Mouse (Mus musculus) cerebellum, adult 2 months (tissue): ENCODE measurements around the gene Scd2. TPM values are rescaled to one million over a fixed set of nuclear protein-coding genes. Genes with fewer than 3 reads are reported as not detected.
A peak's percentile ranks its signal among the peaks of the same experiment; 100 is the strongest.
"Not testable (repeated sequence)": the region's sequence is repeated elsewhere in the genome, so short reads cannot be mapped to it uniquely, and the experiment has no call there.

Experiments used
- DNase-seq, 2 experiments: peaks; one replicate each; pipeline ENCODE4 v3.0.0; 2021
- H3K27ac ChIP-seq: fragments of 200-500 bp; 2 replicates; pipeline ENCODE4 v1.5.1; 2012; ENCODE audit warnings: low read length, control low read depth, inconsistent platforms; ENCODE audit not compliant: insufficient read depth
- H3K27me3 ChIP-seq: fragments of 200-500 bp; 2 replicates; pipeline ENCODE4 v1.6.1; 2012; ENCODE audit warnings: inconsistent platforms, mild to moderate bottlenecking, low read length, moderate library complexity; ENCODE audit not compliant: control insufficient read depth, insufficient read depth
- H3K4me1 ChIP-seq: fragments of 200-500 bp; 2 replicates; pipeline ENCODE4 v1.6.1; 2011; ENCODE audit warnings: low read length; ENCODE audit not compliant: control insufficient read depth, insufficient read depth
- H3K4me3 ChIP-seq: fragments of 200-500 bp; replicated peaks from 2 replicates; pipeline ENCODE3; 2011; ENCODE audit warnings: mild to moderate bottlenecking, low read depth, low read length, control low read depth; ENCODE audit not compliant: insufficient read depth
- CTCF ChIP-seq: fragments of 200-500 bp; IDR thresholded peaks from 2 replicates; pipeline ENCODE4 v1.5.1; 2011; ENCODE audit warnings: low read depth, mild to moderate bottlenecking, control low read depth, low read length, moderate library complexity, borderline replicate concordance; ENCODE audit not compliant: insufficient read depth
- POLR2A ChIP-seq: fragments of 200-500 bp; IDR thresholded peaks from 2 replicates; pipeline ENCODE4 v1.6.1; 2011; ENCODE audit warnings: low read length, control low read depth, borderline replicate concordance; ENCODE audit not compliant: insufficient read depth
- WGBS: fragments of 180-500 bp; shearing (Covaris S2); methylation state at CpG from one replicate; pipeline ENCODE4 v1.1.7; 2018; 5-methylcytosine and 5-hydroxymethylcytosine counted together
- polyA plus RNA-seq: library from polyadenylated mRNA; depleted of rRNA; stranded (reverse); fragments of >200 nt; gene quantifications from 2 replicates; pipeline ENCODE4 v1.2.3, GENCODE M21; 2012; rRNA removed

The Scd2 gene
- 695 and 743 TPM in 2 replicates for polyA plus RNA-seq

GRCm38 (mm10) chr19:44292941-44293768 lies at the start of gene Scd2:
Gene Scd2 (plus strand): TSS chr19:44293674.
- Histone ChIP-seq H3K4me3 (peak within 1 kb of the TSS; percentile 93), H3K27me3 (no peaks in the 10 kb centered on the region), H3K27ac (peak within 1 kb of the TSS; percentile 98), H3K4me1 (peaks cover 21% of the 10 kb centered on the region)
- no peak for DNase-seq
- WGBS = 2% methylated on average over 21 of the region's 21 CpGs
- TF ChIP-seq POLR2A (no peak), CTCF (no peak)

- TF ChIP-seq CTCF = peak; percentile 36; the same call in 1 of the 2 replicates
- TF ChIP-seq POLR2A = no peak
- WGBS = under 1% methylated on average over 5 of the region's 5 CpGs
- peaks cover 5% of the 10 kb centered on the region for H3K4me1 ChIP-seq
- DNase-seq = peak; percentile 34 to 68
- H3K4me3 ChIP-seq = peak overlapping the region; percentile 29
- no peaks in the 10 kb centered on the region for H3K27me3 ChIP-seq
- H3K27ac ChIP-seq = no peak overlapping the region
Observed at GRCm38 (mm10) chr19:44245761-44246171, 47.7 kb upstream of the Scd2 start.

GRCm38 (mm10) chr19:44246341-44246911 lies 47.0 kb upstream of the Scd2 start:
- peaks cover 5% of the 10 kb centered on the region for H3K4me1 ChIP-seq
- TF ChIP-seq CTCF (no peak), POLR2A (no peak)
- H3K27ac ChIP-seq = peak overlapping the region; percentile 36; the same call in 1 of the 2 replicates
- WGBS = 56% methylated on average over 11 of the region's 11 CpGs
- no peak for DNase-seq
- H3K27me3 ChIP-seq = no peaks in the 10 kb centered on the region
- H3K4me3 ChIP-seq = peak overlapping the region; percentile 9

- peak; percentile 51 to 54 for DNase-seq
- Histone ChIP-seq H3K27me3 (no peaks in the 10 kb centered on the region), H3K27ac (peak overlapping the region; percentile 76), H3K4me3 (peak overlapping the region; percentile 55), H3K4me1 (peaks cover 5% of the 10 kb centered on the region)
- TF ChIP-seq POLR2A (no peak), CTCF (no peak)
- WGBS = 2% methylated on average over 25 of the region's 25 CpGs
Observed at GRCm38 (mm10) chr19:44247281-44248080, 46.0 kb upstream of the Scd2 start.

GRCm38 (mm10) chr19:44248081-44248853 lies 45.2 kb upstream of the Scd2 start:
- peak; percentile 94 to 97 for DNase-seq

GRCm38 (mm10) chr19:44248854-44249351 lies 44.6 kb upstream of the Scd2 start:
- no peak overlapping the region for H3K4me3 ChIP-seq
- no peak for DNase-seq
- H3K27me3 ChIP-seq = no peaks in the 10 kb centered on the region
- 72% methylated on average over 11 of the region's 11 CpGs for WGBS
- TF ChIP-seq POLR2A = no peak
- no peak for TF ChIP-seq CTCF
- peaks cover 5% of the 10 kb centered on the region for H3K4me1 ChIP-seq
- H3K27ac ChIP-seq = peak overlapping the region; percentile 64; the same call in 1 of the 2 replicates

More at GRCm38 (mm10) chr19:44248081-44248853, 45.2 kb upstream of the Scd2 start:
- Histone ChIP-seq H3K4me3 (peak overlapping the region; percentile 55), H3K4me1 (peaks cover 5% of the 10 kb centered on the region), H3K27me3 (no peaks in the 10 kb centered on the region), H3K27ac (peak overlapping the region; percentile 76)
- 4% methylated on average over 36 of the region's 36 CpGs for WGBS
- TF ChIP-seq CTCF = no peak
- TF ChIP-seq POLR2A = peak; percentile 76

- not testable (repeated sequence) for DNase-seq, H3K4me1 ChIP-seq, H3K27ac ChIP-seq, H3K27me3 ChIP-seq, H3K4me3 ChIP-seq
- WGBS = 90% methylated on average over 6 of the region's 6 CpGs
Observed at GRCm38 (mm10) chr19:44251138-44251537, 42.3 kb upstream of the Scd2 start.
